Mouse (Mus musculus) cerebellum, adult 2 months (tissue): Measurements from ENCODE around the gene Unc5b.

Experiments
- CTCF ChIP-seq: fragments of 200-500 bp; IDR thresholded peaks from 2 replicates; pipeline ENCODE4 v1.5.1; 2011; ENCODE audit warnings: low read depth, mild to moderate bottlenecking, control low read depth, low read length, moderate library complexity, borderline replicate concordance; ENCODE audit not compliant: insufficient read depth
- POLR2A ChIP-seq: fragments of 200-500 bp; IDR thresholded peaks from 2 replicates; pipeline ENCODE4 v1.6.1; 2011; ENCODE audit warnings: low read length, control low read depth, borderline replicate concordance; ENCODE audit not compliant: insufficient read depth

- TF ChIP-seq POLR2A (peak; percentile 95), CTCF (peak; percentile 26; the same call in 1 of the 2 replicates)
Measured at GRCm38 (mm10) chr10:60831379-60831778, at the start of gene Unc5b.
